Mouse (Mus musculus) bone marrow macrophage, adult 2 months (primary cell): ENCODE data around the gene Drg1.

Experiments
- CTCF ChIP-seq: IDR thresholded peaks from 2 replicates; pipeline ENCODE4 v1.5.1; 2012; ENCODE audit warnings: low read depth, mild to moderate bottlenecking, low read length, moderate library complexity
- POLR2A ChIP-seq: IDR thresholded peaks from 2 replicates; pipeline ENCODE4 v1.6.1; 2012; ENCODE audit warnings: mild to moderate bottlenecking, low read depth, low read length, borderline replicate concordance

DNA sequence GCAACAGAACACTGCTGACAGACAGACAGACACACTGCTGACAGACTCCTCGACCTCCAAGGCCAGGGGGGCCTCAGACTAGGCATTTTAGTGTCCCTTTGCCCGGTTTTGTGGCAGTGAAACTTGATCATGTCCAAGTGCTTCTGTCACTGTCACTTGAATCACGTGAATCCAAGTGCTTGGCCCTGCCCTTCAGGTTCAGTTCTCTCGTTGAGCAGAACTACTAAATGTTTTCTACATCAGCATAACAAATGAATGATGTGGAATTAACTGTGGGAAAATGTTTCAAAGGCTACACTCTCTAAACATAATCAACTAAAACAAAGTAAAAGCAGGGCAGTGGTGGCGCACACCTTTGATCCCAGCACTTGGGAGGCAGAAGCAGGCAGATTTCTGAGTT is 12.1 kb upstream of the Drg1 start:
- TF ChIP-seq CTCF (no peak), POLR2A (no peak)
